Mouse (Mus musculus) urinary bladder, postnatal 14 days (tissue): ENCODE measurements at regions not wholly inside any gene's neighbourhood (a gene's known extent, or its start where the extent isn't known, plus 50 kb on each side); places are given as distances from the start of the nearest gene placed in this dataset.

Experiments
- DNase-seq: peaks from one replicate; pipeline ENCODE4 v3.0.0; 2021; ENCODE audit warnings: low spot score

GRCm38 (mm10) chr9:42196552-42196951, 67.5 kb downstream of the Sc5d start:
- DNase-seq: peak; percentile 91

- peak; percentile 29 for DNase-seq
Observed at GRCm38 (mm10) chr9:42196110-42196509, 67.9 kb downstream of the Sc5d start.

GRCm38 (mm10) chr9:42195651-42196050, 68.4 kb downstream of the Sc5d start:
- peak; percentile 62 for DNase-seq

- DNase-seq: no peak
Observed at GRCm38 (mm10) chr9:42194939-42195338, 69.1 kb downstream of the Sc5d start.

GRCm38 (mm10) chr9:42194176-42194575, 69.9 kb downstream of the Sc5d start:
- no peak for DNase-seq

- no peak for DNase-seq
Observed at GRCm38 (mm10) chr9:42192967-42193733, 69.1 kb upstream of the Sorl1 start.

GRCm38 (mm10) chr9:42187371-42188228, 63.5 kb upstream of the Sorl1 start:
- peak; percentile 83 for DNase-seq

GRCm38 (mm10) chr9:42184104-42184635, 60.1 kb upstream of the Sorl1 start:
- no peak for DNase-seq

GRCm38 (mm10) chr9:42183448-42183847, 59.4 kb upstream of the Sorl1 start:
- peak; percentile 30 for DNase-seq

GRCm38 (mm10) chr9:42182400-42182799, 58.3 kb upstream of the Sorl1 start:
- DNase-seq: no peak

GRCm38 (mm10) chr9:42180152-42180551, 56.1 kb upstream of the Sorl1 start:
- no peak for DNase-seq

- no peak for DNase-seq
Observed at GRCm38 (mm10) chr9:42178759-42179377, 54.8 kb upstream of the Sorl1 start.

GRCm38 (mm10) chr9:42174349-42174955, 50.4 kb upstream of the Sorl1 start:
- DNase-seq: no peak
